Mouse (Mus musculus) liver, adult 2 months (tissue): ENCODE measurements around the gene Stard3. TPM values are rescaled to one million over a fixed set of nuclear protein-coding genes. Genes with fewer than 3 reads are reported as not detected.

Source experiments
- DNase-seq: peaks from one replicate; pipeline ENCODE4 v3.0.0-alpha.2; 2011; ENCODE audit warnings: low read depth, low spot score; ENCODE audit errors: extremely low read depth
- H3K27ac ChIP-seq: fragments of 200-500 bp; replicated peaks from 2 replicates; pipeline ENCODE4 v1.5.1; 2012; ENCODE audit warnings: low read depth, mild to moderate bottlenecking, control low read depth, inconsistent platforms, low read length; ENCODE audit not compliant: insufficient read depth
- H3K27me3 ChIP-seq: fragments of 200-500 bp; 2 replicates; pipeline ENCODE4 v1.6.1; 2012; ENCODE audit warnings: mild to moderate bottlenecking, moderate library complexity, low read length, inconsistent platforms; ENCODE audit not compliant: control insufficient read depth, insufficient read depth
- H3K36me3 ChIP-seq: fragments of 200-500 bp; 2 replicates; pipeline ENCODE4 v1.6.1; 2012; ENCODE audit warnings: low read length, inconsistent platforms; ENCODE audit not compliant: control insufficient read depth, insufficient read depth
- H3K4me1 ChIP-seq: fragments of 200-500 bp; 2 replicates; pipeline ENCODE4 v1.6.1; 2011; ENCODE audit warnings: low read length; ENCODE audit not compliant: control insufficient read depth, insufficient read depth
- H3K4me3 ChIP-seq: fragments of 200-500 bp; 2 replicates; pipeline ENCODE4 v1.5.1; 2011; ENCODE audit warnings: low read depth, mild to moderate bottlenecking, control low read depth, low read length, moderate library complexity; ENCODE audit not compliant: insufficient read depth
- H3K79me2 ChIP-seq: fragments of 200-500 bp; 2 replicates; pipeline ENCODE4 v1.6.1; 2012; ENCODE audit warnings: inconsistent platforms, mild to moderate bottlenecking, low read length, moderate library complexity; ENCODE audit not compliant: control insufficient read depth, insufficient read depth
- H3K9ac ChIP-seq: fragments of 200-500 bp; 2 replicates; pipeline ENCODE4 v1.6.1; 2012; ENCODE audit warnings: low read depth, mild to moderate bottlenecking, control low read depth, inconsistent platforms, low read length
- CTCF ChIP-seq: fragments of 200-500 bp; IDR thresholded peaks from 2 replicates; pipeline ENCODE4 v1.5.1; 2011; ENCODE audit warnings: low read depth, low read length, control low read depth
- POLR2A ChIP-seq: fragments of 200-500 bp; IDR thresholded peaks from 2 replicates; pipeline ENCODE4 v1.6.1; 2011; ENCODE audit warnings: low read length, control low read depth; ENCODE audit not compliant: insufficient read depth; ENCODE audit errors: extremely low read depth
- WGBS: fragments of 180-500 bp; shearing (Covaris S2); methylation state at CpG from one replicate; pipeline ENCODE4 v1.1.7; 2018; 5-methylcytosine and 5-hydroxymethylcytosine counted together
- polyA plus RNA-seq: library from polyadenylated mRNA; depleted of rRNA; stranded (reverse); fragments of >200 nt; gene quantifications from 2 replicates; pipeline ENCODE4 v1.2.3, GENCODE M21; 2012
- total RNA-seq: library from RNA; depleted of rRNA; stranded (reverse); fragments of >200 nt; gene quantifications from 2 replicates; pipeline ENCODE4 v1.2.3, GENCODE M21; 2014

Gene Stard3
- total and polyA plus RNA-seq, 2 experiments = 11.9 to 41.1 TPM

DNA sequence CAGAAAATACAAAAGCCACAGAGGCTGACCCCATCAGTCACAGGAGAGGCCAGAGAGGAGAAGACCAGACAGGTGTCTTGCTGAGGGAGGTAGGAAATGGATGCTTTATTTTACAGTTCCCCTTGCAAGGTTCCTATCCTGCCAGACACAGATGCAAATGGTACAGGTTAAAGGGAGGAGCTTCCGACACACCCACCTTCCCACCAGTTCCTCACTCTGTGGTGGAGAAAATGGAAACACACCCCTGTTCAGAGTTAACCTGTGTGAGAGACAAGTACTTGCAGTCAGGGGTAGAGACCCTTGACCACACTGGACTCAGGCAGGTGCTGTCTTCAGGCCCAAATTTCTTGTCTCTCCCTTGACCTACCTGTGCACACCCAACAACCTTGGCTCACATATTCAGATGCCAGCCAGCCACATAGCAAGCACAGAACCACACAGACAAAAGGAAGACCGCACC, 27.4 kb upstream of the Stard3 start:
- Histone ChIP-seq H3K4me3 (no peak overlapping the region), H3K27ac (no peak overlapping the region), H3K79me2 (no peaks in the 10 kb centered on the region), H3K36me3 (no peaks in the 10 kb centered on the region), H3K27me3 (peaks cover 41% of the 10 kb centered on the region), H3K9ac (no peak overlapping the region), H3K4me1 (peaks cover 5% of the 10 kb centered on the region)
- TF ChIP-seq POLR2A = no peak
- no peak for TF ChIP-seq CTCF
- no peak for DNase-seq
- WGBS = 69% methylated on average over 2 of the region's 2 CpGs

DNA sequence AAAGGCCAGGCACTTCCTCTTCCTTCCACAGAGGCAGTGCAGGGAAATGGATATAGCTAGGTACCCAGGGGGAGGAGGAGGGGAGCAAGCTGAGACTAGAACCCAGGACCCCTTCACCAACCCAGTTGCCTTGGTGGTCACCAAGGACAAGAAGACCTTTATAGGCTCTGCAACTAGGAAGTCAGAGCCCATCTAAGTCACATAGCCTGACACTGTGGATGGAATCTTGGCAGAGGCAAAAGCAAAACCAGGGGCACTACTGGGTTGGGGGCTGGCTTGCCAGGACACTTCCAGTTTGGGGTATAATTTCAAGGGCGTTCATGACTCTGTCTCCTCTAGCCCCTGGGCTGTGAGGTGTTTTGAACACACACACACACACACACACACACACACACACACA, 26.8 kb upstream of the Stard3 start:
- H3K27ac ChIP-seq = no peak overlapping the region
- H3K79me2 ChIP-seq = no peaks in the 10 kb centered on the region
- peaks cover 38% of the 10 kb centered on the region for H3K27me3 ChIP-seq
- peaks cover 5% of the 10 kb centered on the region for H3K4me1 ChIP-seq
- DNase-seq = no peak
- WGBS = 25% methylated on average over 1 of the region's 1 CpGs
- H3K4me3 ChIP-seq = no peak overlapping the region
- H3K36me3 ChIP-seq = no peaks in the 10 kb centered on the region
- no peak overlapping the region for H3K9ac ChIP-seq
- TF ChIP-seq CTCF = no peak

GRCm38 (mm10) chr11:98332186-98332585, 26.0 kb upstream of the Stard3 start:
- peaks cover 39% of the 10 kb centered on the region for H3K27me3 ChIP-seq
- no peak overlapping the region for H3K4me3 ChIP-seq
- no peaks in the 10 kb centered on the region for H3K36me3 ChIP-seq
- H3K9ac ChIP-seq = no peak overlapping the region
- WGBS = 77% methylated on average over 3 of the region's 3 CpGs
- H3K4me1 ChIP-seq = peaks cover 5% of the 10 kb centered on the region
- H3K27ac ChIP-seq = no peak overlapping the region
- H3K79me2 ChIP-seq = no peaks in the 10 kb centered on the region
- no peak for DNase-seq
- TF ChIP-seq CTCF = no peak
- no peak for TF ChIP-seq POLR2A

DNA sequence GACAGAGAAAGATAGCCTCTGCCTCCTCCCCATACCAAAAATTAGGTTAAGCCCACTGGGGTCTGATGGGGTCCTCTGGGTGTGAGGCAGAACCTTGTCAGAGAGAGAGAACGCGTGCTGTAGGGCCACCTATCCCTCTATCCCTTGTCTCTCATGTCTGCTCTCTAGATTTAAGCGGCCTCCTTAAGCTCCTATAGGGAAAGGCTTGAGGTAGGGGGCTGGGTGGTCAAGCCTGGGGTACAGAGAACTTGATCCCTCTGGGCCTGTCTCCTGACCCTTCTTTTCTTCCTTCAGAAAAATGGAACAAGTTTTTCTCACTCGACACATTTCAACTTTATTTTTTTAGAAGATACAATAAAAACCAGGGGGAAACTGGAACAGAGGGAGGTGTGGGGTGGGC, 25.3 kb upstream of the Stard3 start:
- Histone ChIP-seq H3K9ac (no peak overlapping the region), H3K4me3 (no peak overlapping the region), H3K27me3 (peaks cover 32% of the 10 kb centered on the region), H3K4me1 (peaks cover 5% of the 10 kb centered on the region), H3K27ac (no peak overlapping the region), H3K36me3 (no peaks in the 10 kb centered on the region), H3K79me2 (no peaks in the 10 kb centered on the region)
- no peak for TF ChIP-seq POLR2A
- TF ChIP-seq CTCF = no peak
- no peak for DNase-seq
- 72% methylated on average over 4 of the region's 4 CpGs for WGBS

DNA sequence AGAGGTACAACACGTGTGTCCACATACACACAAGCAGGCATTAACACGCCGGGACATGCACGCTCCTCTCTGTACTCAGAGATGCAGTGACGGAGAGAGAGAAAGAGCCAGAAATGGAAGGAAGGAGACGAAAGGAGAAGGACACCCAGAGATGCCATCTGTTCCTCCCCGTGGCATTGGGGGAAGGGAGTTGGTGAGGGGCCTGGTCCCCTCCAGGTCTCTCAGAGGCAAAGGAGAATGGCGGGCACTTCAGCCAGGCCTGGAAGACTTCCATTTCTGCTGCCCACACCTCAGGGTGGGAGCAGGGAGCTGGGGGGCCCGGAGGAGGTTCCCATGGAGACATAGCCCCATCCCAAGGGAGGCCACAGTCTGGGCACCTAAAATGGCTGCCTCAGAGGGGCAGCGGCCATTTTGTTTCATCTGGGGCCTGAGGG, 24.9 kb upstream of the Stard3 start:
- no peak for DNase-seq
- TF ChIP-seq POLR2A (no peak), CTCF (no peak)
- Histone ChIP-seq H3K4me3 (no peak overlapping the region), H3K27me3 (peaks cover 29% of the 10 kb centered on the region), H3K79me2 (no peaks in the 10 kb centered on the region), H3K4me1 (peaks cover 5% of the 10 kb centered on the region), H3K27ac (no peak overlapping the region), H3K9ac (no peak overlapping the region), H3K36me3 (no peaks in the 10 kb centered on the region)
- 80% methylated on average over 10 of the region's 10 CpGs for WGBS

GRCm38 (mm10) chr11:98333981-98334741, 24.0 kb upstream of the Stard3 start:
- Histone ChIP-seq H3K79me2 (no peaks in the 10 kb centered on the region), H3K27ac (no peak overlapping the region), H3K4me3 (no peak overlapping the region), H3K9ac (no peak overlapping the region), H3K4me1 (peaks cover 5% of the 10 kb centered on the region), H3K36me3 (no peaks in the 10 kb centered on the region), H3K27me3 (peaks cover 28% of the 10 kb centered on the region)
- DNase-seq = no peak
- TF ChIP-seq CTCF (no peak), POLR2A (no peak)
- WGBS = 8% methylated on average over 26 of the region's 41 CpGs
